Mouse (Mus musculus) forebrain, embryonic 15.5 days (tissue): ENCODE results near the gene Thtpa. TPM values are rescaled to one million over a fixed set of nuclear protein-coding genes. Genes with fewer than 3 reads are reported as not detected.

Source experiments
- ATAC-seq: fragments of 200-750 bp; cut with Nextera tagmentation; replicated peaks from 2 replicates; pipeline ENCODE4 v1.8.0; 2017; ENCODE audit warnings: mild to moderate bottlenecking, moderate TSS enrichment, moderate library complexity
- H3K27ac ChIP-seq: fragments of 300-500 bp; sonication (generic); replicated peaks from 2 replicates; pipeline ENCODE4 v1.5.1; 2015; ENCODE audit warnings: mild to moderate bottlenecking, inconsistent platforms
- H3K27me3 ChIP-seq: fragments of 300-500 bp; sonication (generic); 2 replicates; pipeline ENCODE4 v1.6.1; 2015; ENCODE audit warnings: inconsistent platforms
- H3K36me3 ChIP-seq: fragments of 300-500 bp; sonication (generic); 2 replicates; pipeline ENCODE4 v1.6.1; 2015; ENCODE audit warnings: mild to moderate bottlenecking, inconsistent platforms
- H3K4me1 ChIP-seq: fragments of 300-500 bp; sonication (generic); 2 replicates; pipeline ENCODE4 v1.6.1; 2015; ENCODE audit warnings: inconsistent platforms
- H3K4me2 ChIP-seq: fragments of 300-500 bp; sonication (generic); replicated peaks from 2 replicates; pipeline ENCODE4 v1.6.1; 2015; ENCODE audit warnings: mild to moderate bottlenecking, inconsistent platforms
- H3K4me3 ChIP-seq: fragments of 300-500 bp; sonication (generic); 2 replicates; pipeline ENCODE4 v1.5.1; 2015; ENCODE audit warnings: mild to moderate bottlenecking, inconsistent platforms
- H3K9ac ChIP-seq: fragments of 300-500 bp; sonication (generic); replicated peaks from 2 replicates; pipeline ENCODE4 v1.6.1; 2015; ENCODE audit warnings: mild to moderate bottlenecking, inconsistent platforms
- H3K9me3 ChIP-seq: fragments of 300-500 bp; sonication (generic); 2 replicates; pipeline ENCODE4 v1.6.1; 2016; ENCODE audit warnings: inconsistent platforms
- WGBS: fragments of 180-500 bp; shearing (Covaris S2); methylation state at CpG from one replicate; pipeline ENCODE4 v1.1.7; 2015; ENCODE audit warnings: mixed read lengths; 5-methylcytosine and 5-hydroxymethylcytosine counted together
- polyA plus RNA-seq: library from polyadenylated mRNA; unstranded; fragments of >200 nt; fragmentation: Nextera tagmentation; extraction: Ambion mirVana; gene quantifications from 2 replicates; pipeline ENCODE4 v1.2.1, GENCODE M21; 2015

Thtpa gene
- polyA plus RNA-seq: 52.2 and 52.3 TPM in 2 replicates

- Histone ChIP-seq H3K9me3 (no peaks in the 10 kb centered on the region), H3K27ac (peak within 1 kb of the TSS; percentile 95), H3K4me1 (peaks cover 55% of the 10 kb centered on the region), H3K9ac (peak within 1 kb of the TSS; percentile 81), H3K4me2 (peak within 1 kb of the TSS; percentile 71), H3K36me3 (peaks cover 8% of the 10 kb centered on the region), H3K4me3 (peak within 1 kb of the TSS; percentile 77), H3K27me3 (no peaks in the 10 kb centered on the region)
- peak; percentile 36 for ATAC-seq
- WGBS: 2% methylated on average over 30 of the region's 30 CpGs
These were observed at the start of gene Thtpa for GRCm38 (mm10) chr14:55094704-55095231. Thtpa (plus strand) TSS chr14:55094784.

- 80% methylated on average over 2 of the region's 2 CpGs for WGBS
- peaks cover 18% of the 10 kb centered on the region for H3K4me1 ChIP-seq
- H3K4me2 ChIP-seq: no peak overlapping the region
- ATAC-seq: no peak
- H3K36me3 ChIP-seq: no peaks in the 10 kb centered on the region
- no peak overlapping the region for H3K4me3 ChIP-seq
- H3K9ac ChIP-seq: no peak overlapping the region
- 0 out of 2 replicates have a peak overlapping the region, but pooled peaks have one; percentile 8 for H3K27ac ChIP-seq
- H3K27me3 ChIP-seq: no peaks in the 10 kb centered on the region
- H3K9me3 ChIP-seq: no peaks in the 10 kb centered on the region
These were observed 46.5 kb upstream of the Thtpa start for GRCm38 (mm10) chr14:55047971-55048531.

DNA sequence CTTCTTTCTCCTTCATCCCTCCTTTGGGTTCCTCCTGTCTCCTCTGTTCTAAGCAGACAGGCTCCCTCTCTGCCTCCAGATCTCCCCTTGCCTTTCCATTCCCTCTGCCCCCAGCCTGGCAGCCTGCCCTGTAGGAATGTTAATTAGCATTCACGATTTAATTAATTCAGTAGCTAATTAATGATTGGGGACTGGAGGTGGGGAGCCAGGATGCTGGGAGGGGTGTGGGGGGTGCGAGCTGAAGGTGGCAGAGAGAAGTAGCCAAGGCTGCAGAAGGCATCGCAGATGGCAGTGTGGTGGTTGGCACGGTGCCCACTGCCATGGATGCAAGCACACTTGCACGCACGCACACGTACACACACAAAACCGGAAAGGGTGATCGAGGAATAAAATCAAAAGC is 42.1 kb upstream of the Thtpa start:
- Histone ChIP-seq H3K36me3 (peaks cover 3% of the 10 kb centered on the region; the same call in 1 of the 2 replicates), H3K27me3 (no peaks in the 10 kb centered on the region), H3K4me2 (peak overlapping the region; percentile 65), H3K4me3 (peak overlapping the region; percentile 41; the same call in 1 of the 2 replicates), H3K4me1 (peaks cover 56% of the 10 kb centered on the region), H3K27ac (peak overlapping the region; percentile 100), H3K9ac (no peak overlapping the region; the same call in 1 of the 2 replicates), H3K9me3 (no peaks in the 10 kb centered on the region)
- ATAC-seq: peak; percentile 46
- 14% methylated on average over 9 of the region's 9 CpGs for WGBS

GRCm38 (mm10) chr14:55053050-55053449 is 41.5 kb upstream of the Thtpa start:
- 33% methylated on average over 4 of the region's 4 CpGs for WGBS
- H3K4me1 ChIP-seq: peaks cover 62% of the 10 kb centered on the region
- no peaks in the 10 kb centered on the region for H3K27me3 ChIP-seq
- 0 out of 2 replicates have a peak, but pooled peaks have one; percentile 30 for ATAC-seq
- peak overlapping the region; percentile 100 for H3K27ac ChIP-seq
- peaks cover 8% of the 10 kb centered on the region for H3K36me3 ChIP-seq
- no peak overlapping the region for H3K9ac ChIP-seq
- peak overlapping the region; percentile 65 for H3K4me2 ChIP-seq
- H3K4me3 ChIP-seq: peak overlapping the region; percentile 41
- no peaks in the 10 kb centered on the region for H3K9me3 ChIP-seq

- peak; percentile 80 for ATAC-seq
- H3K27me3 ChIP-seq: no peaks in the 10 kb centered on the region
- no peaks in the 10 kb centered on the region for H3K9me3 ChIP-seq
- H3K4me2 ChIP-seq: peak overlapping the region; percentile 65
- peak overlapping the region; percentile 100 for H3K27ac ChIP-seq
- H3K36me3 ChIP-seq: peaks cover 8% of the 10 kb centered on the region
- peak overlapping the region; percentile 41 for H3K4me3 ChIP-seq
- WGBS: 27% methylated on average over 17 of the region's 17 CpGs
- H3K4me1 ChIP-seq: peaks cover 69% of the 10 kb centered on the region
- peak overlapping the region; percentile 59 for H3K9ac ChIP-seq
These were observed 40.8 kb upstream of the Thtpa start for GRCm38 (mm10) chr14:55053708-55054190.

DNA sequence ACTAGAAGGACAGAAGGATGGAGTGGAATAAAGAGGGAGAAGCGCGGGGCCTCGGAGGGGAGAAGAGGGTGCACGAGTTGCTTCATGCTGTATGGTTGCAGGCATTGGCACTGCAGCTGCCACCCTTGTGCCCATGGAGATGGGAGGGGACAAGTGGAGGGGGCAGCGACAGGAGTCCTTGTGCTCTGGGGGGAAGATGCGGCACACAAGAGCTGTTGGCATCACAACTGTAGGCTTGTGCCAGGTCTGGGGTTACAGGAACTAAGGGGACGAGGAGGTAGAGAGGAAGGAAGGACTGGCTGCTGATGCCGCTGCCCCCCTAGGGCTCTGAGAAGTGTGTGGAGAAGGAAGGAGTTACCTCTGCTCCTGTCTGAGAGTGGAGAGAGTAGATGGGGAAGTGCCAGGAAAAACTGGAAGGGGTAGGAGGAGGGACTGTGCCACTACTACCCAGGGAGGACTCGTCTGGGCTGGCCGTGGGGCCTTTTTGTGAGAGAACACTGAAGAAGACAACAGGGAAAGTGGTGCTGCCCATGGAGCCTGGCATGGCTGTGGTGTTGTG is 40.3 kb upstream of the Thtpa start:
- peak overlapping the region; percentile 41 for H3K4me3 ChIP-seq
- peak overlapping the region; percentile 65 for H3K4me2 ChIP-seq
- H3K36me3 ChIP-seq: peaks cover 9% of the 10 kb centered on the region
- H3K9me3 ChIP-seq: no peaks in the 10 kb centered on the region
- H3K27me3 ChIP-seq: no peaks in the 10 kb centered on the region
- WGBS: 30% methylated on average over 10 of the region's 10 CpGs
- peak; percentile 53 for ATAC-seq
- peak overlapping the region; percentile 59 for H3K9ac ChIP-seq
- peak overlapping the region; percentile 100 for H3K27ac ChIP-seq
- peaks cover 74% of the 10 kb centered on the region for H3K4me1 ChIP-seq

DNA sequence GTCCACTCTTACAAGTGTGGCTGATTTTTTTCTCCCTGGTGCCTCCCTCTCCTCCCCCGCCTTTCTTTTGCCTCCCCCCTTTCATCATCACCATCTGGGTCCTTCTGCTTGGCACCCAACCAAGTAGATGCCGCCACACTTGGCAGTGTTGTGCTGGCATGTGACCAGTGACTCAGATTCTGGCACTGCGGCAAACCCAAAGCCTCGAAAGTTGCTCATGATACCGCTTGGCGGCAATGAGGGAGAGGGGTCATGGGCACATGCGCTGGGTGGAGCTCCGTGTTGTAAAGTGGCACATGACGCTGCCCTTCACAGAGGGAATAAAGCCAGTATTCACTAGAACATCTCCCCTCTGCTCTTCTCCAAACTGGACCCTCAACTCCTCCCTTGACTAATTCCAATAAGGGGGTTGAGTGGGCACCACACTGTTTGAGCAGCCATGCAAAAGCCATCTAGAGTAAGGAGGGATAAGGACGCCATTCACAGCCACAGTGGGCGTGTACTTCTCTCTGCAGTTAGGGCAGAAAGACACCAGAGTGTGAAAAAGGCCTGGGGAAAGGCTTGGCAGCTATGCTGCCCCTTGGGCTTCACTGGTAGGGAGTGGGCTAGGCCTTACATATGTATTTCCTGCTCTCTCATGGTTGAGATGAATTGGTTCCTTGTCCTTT is 39.3 kb upstream of the Thtpa start:
- Histone ChIP-seq H3K9ac (peak overlapping the region; percentile 59), H3K4me1 (peaks cover 78% of the 10 kb centered on the region), H3K9me3 (no peaks in the 10 kb centered on the region), H3K4me2 (peak overlapping the region; percentile 65), H3K36me3 (peaks cover 18% of the 10 kb centered on the region), H3K4me3 (peak overlapping the region; percentile 41), H3K27me3 (no peaks in the 10 kb centered on the region), H3K27ac (peak overlapping the region; percentile 100)
- ATAC-seq: peak; percentile 30
- 27% methylated on average over 11 of the region's 11 CpGs for WGBS

DNA sequence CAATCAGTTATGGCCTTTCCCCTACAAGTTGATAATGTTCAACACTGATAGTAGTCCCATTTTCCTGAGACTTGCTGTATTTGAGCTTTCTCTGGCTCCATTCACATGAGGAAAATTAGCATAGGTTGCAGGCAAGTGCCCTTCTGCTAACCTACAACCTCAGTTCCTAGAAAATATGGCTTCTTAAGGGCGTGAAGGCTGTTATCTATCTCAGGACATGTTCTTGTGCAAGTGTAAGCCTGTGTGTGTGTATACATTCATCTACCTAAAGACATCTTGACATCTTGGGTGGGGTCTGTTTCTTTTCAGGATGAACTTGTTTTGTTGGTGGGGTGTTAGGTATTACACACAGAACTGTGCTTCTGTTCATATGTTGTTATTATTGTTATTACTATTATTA is 35.6 kb upstream of the Thtpa start:
- ATAC-seq: no peak
- Histone ChIP-seq H3K4me3 (peak overlapping the region; percentile 41), H3K27me3 (no peaks in the 10 kb centered on the region), H3K9me3 (no peaks in the 10 kb centered on the region), H3K27ac (0 out of 2 replicates have a peak overlapping the region, but pooled peaks have one; percentile 72), H3K36me3 (peaks cover 35% of the 10 kb centered on the region), H3K9ac (0 out of 2 replicates have a peak overlapping the region, but pooled peaks have one; percentile 3), H3K4me1 (peaks cover 97% of the 10 kb centered on the region), H3K4me2 (peak overlapping the region; percentile 65)
- 96% methylated on average over 1 of the region's 1 CpGs for WGBS

DNA sequence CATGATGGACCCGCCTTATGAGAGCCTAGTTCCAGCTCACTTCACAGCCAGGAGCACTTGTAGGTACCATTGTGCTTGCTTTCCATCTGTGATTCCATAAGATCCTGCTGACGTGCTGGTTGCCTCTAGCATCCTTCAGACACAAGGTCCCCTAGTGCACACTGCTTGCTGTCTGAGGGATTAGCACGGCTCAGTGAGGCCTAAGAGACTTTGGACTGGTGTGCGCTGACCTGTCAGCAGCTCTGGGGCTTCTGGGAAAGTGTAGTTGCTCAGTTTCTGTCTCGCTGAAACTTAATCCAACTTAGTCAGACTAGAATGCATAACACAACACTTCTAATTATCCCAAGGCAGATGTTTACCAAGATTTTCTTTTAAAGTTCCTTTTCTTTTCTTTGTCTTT is 34.7 kb upstream of the Thtpa start:
- peak overlapping the region; percentile 10 for H3K4me3 ChIP-seq
- WGBS: 25% methylated on average over 5 of the region's 5 CpGs
- no peak overlapping the region for H3K9ac ChIP-seq

GRCm38 (mm10) chr14:55061845-55062244 is 32.7 kb upstream of the Thtpa start:
- Histone ChIP-seq H3K4me1 (peaks cover 92% of the 10 kb centered on the region), H3K27ac (peak overlapping the region; percentile 80), H3K4me2 (peak overlapping the region; percentile 37), H3K9ac (peak overlapping the region; percentile 27; the same call in 1 of the 2 replicates), H3K27me3 (no peaks in the 10 kb centered on the region), H3K4me3 (peak overlapping the region; percentile 7), H3K9me3 (no peaks in the 10 kb centered on the region), H3K36me3 (peaks cover 63% of the 10 kb centered on the region)
- 42% methylated on average over 7 of the region's 7 CpGs for WGBS
- no peak for ATAC-seq

More for the DNA sequence above, 34.7 kb upstream of the Thtpa start:
- peaks cover 98% of the 10 kb centered on the region for H3K4me1 ChIP-seq
- H3K27ac ChIP-seq: peak overlapping the region; percentile 72
- no peak for ATAC-seq
- no peaks in the 10 kb centered on the region for H3K9me3 ChIP-seq
- no peaks in the 10 kb centered on the region for H3K27me3 ChIP-seq
- peak overlapping the region; percentile 65 for H3K4me2 ChIP-seq
- peaks cover 44% of the 10 kb centered on the region for H3K36me3 ChIP-seq

DNA sequence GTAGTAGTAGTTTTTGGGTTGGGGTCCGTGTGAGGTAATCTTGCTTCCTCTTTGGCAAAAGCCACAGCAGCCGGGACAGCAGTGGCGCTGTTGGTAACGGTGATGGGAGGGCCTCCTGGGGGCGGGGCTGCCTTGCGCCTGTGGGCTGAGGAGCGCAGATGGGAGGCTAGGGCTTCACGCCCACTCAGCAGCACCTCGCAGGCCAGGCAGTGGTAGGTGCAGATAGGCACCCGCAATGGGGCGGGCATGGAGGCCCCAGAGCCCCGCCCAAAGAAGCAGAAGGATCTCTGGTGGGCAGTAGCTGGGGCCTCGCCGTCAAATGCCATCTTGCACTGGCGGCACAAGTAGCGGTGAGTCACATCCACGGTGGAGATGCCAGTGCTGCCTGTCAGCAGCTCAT is 32.0 kb upstream of the Thtpa start:
- H3K27ac ChIP-seq: peak overlapping the region; percentile 80
- 34% methylated on average over 17 of the region's 17 CpGs for WGBS
- peak overlapping the region; percentile 37 for H3K4me2 ChIP-seq
- ATAC-seq: peak; percentile 75
- H3K27me3 ChIP-seq: no peaks in the 10 kb centered on the region
- H3K9ac ChIP-seq: peak overlapping the region; percentile 27
- H3K4me3 ChIP-seq: peak overlapping the region; percentile 26
- H3K9me3 ChIP-seq: no peaks in the 10 kb centered on the region
- peaks cover 66% of the 10 kb centered on the region for H3K36me3 ChIP-seq
- H3K4me1 ChIP-seq: peaks cover 84% of the 10 kb centered on the region
